Mouse (Mus musculus) liver, embryonic 14.5 days (tissue): ENCODE measurements around the gene N4bp2l1.

Source experiments
- CTCF ChIP-seq: IDR thresholded peaks from 2 replicates; pipeline ENCODE4 v1.5.1; 2016; ENCODE audit warnings: antibody characterized with exemption, low read depth, control low read depth
- EP300 ChIP-seq: IDR thresholded peaks from 2 replicates; pipeline ENCODE4 v1.6.1; 2016; ENCODE audit warnings: antibody characterized with exemption, low read depth

GRCm38 (mm10) chr5:150566971-150567370 lies 30.0 kb downstream of the N4bp2l1 start:
- TF ChIP-seq CTCF = no peak
- TF ChIP-seq EP300 = no peak
